In genomic region chr13:56209067-56209411, GRCm38 (mm10) we compare ENCODE assay signal across 11 mouse cellular contexts. TPM values are rescaled to one million over a fixed set of nuclear protein-coding genes. Genes with fewer than 3 reads are reported as not detected.
DNase-seq lines count a peak whose midpoint lies in the region; ATAC-seq lines count a peak whose summit lies in the region.
"Had no signal": no experiment of that assay in that cellular context is flagged by ENCODE, and none has a peak within 500 bp of the region (broad histone marks: within the 10 kb centered on the region; RNA-seq: fewer than 3 reads in every experiment).

No protein-coding gene starts in this region.

- peak overlapping the region; percentile 43 for H3K4me2 ChIP-seq in heart, embryonic 15.5 days
- peak overlapping the region; percentile 36 for H3K4me2 ChIP-seq in hindbrain, embryonic 11.5 days (replicated peaks; ENCODE audit: low read depth, low read length)
- H3K4me2 ChIP-seq in midbrain, embryonic 12.5 days (replicated peaks): peak overlapping the region; percentile 43

- H3K9ac ChIP-seq in heart, embryonic 15.5 days: no peak overlapping the region
- 0 out of 2 replicates have a peak overlapping the region, but pooled peaks have one; percentile 4 for H3K9ac ChIP-seq in hindbrain, embryonic 11.5 days (ENCODE audit: low read depth, low read length)
- no peak overlapping the region for H3K9ac ChIP-seq in midbrain, embryonic 12.5 days (replicated peaks)
- H3K9ac ChIP-seq: liver, embryonic 14.5 days had no signal

- no peak for ATAC-seq in heart, embryonic 15.5 days (replicated peaks; ENCODE audit: insufficient number of reproducible peaks, insufficient read depth, low FRiP score, low read depth)
- peak; percentile 36; the same call in 1 of the 2 replicates for ATAC-seq in hindbrain, embryonic 11.5 days (ENCODE audit: low FRiP score)
- ATAC-seq in midbrain, embryonic 12.5 days (ENCODE audit: low FRiP score, low read depth): no peak; the same call in 1 of the 2 replicates

- peaks cover 5% of the 10 kb centered on the region for H3K4me1 ChIP-seq in heart, embryonic 15.5 days (replicated peaks)
- peaks cover 30% of the 10 kb centered on the region for H3K4me1 ChIP-seq in embryonic facial prominence, embryonic 10.5 days
- peaks cover 8% of the 10 kb centered on the region; the same call in 1 of the 2 replicates for H3K4me1 ChIP-seq in hindbrain, embryonic 11.5 days (replicated peaks; ENCODE audit: control insufficient read depth, insufficient read depth, low read length)
- H3K4me1 ChIP-seq in midbrain, embryonic 12.5 days: peaks cover 20% of the 10 kb centered on the region

- no peak overlapping the region for H3K27ac ChIP-seq in heart, embryonic 15.5 days
- peak overlapping the region; percentile 87 for H3K27ac ChIP-seq in embryonic facial prominence, embryonic 10.5 days (replicated peaks)
- peak overlapping the region; percentile 19 for H3K27ac ChIP-seq in hindbrain, embryonic 11.5 days (ENCODE audit: low read depth, low read length)
- H3K27ac ChIP-seq in midbrain, embryonic 12.5 days (replicated peaks): peak overlapping the region; percentile 86
- H3K27ac ChIP-seq: liver, embryonic 14.5 days had no signal

- intact Hi-C loops in heart, postnatal 36 days (cut with DNase I): no loop called here

- 29% methylated on average over 8 of the region's 8 CpGs for WGBS in heart, embryonic 15.5 days
- WGBS in embryonic facial prominence, embryonic 10.5 days: 12% methylated on average over 8 of the region's 8 CpGs
- 3% methylated on average over 8 of the region's 8 CpGs for WGBS in hindbrain, embryonic 11.5 days
- WGBS in midbrain, embryonic 12.5 days: 7% methylated on average over 8 of the region's 8 CpGs

- H3K36me3 ChIP-seq in heart, embryonic 15.5 days: no peaks in the 10 kb centered on the region
- H3K36me3 ChIP-seq in embryonic facial prominence, embryonic 10.5 days (replicated peaks): no peaks in the 10 kb centered on the region
- no peaks in the 10 kb centered on the region for H3K36me3 ChIP-seq in hindbrain, embryonic 11.5 days (ENCODE audit: control insufficient read depth, insufficient read depth, low read length)
- H3K36me3 ChIP-seq in midbrain, embryonic 12.5 days: no peaks in the 10 kb centered on the region

- DNase-seq in heart, postnatal 36 days: no peak
- no peak for DNase-seq in embryonic facial prominence, embryonic 10.5 days (ENCODE audit: low spot score)
- no peak for DNase-seq in hindbrain, embryonic 11.5 days (ENCODE audit: low spot score)
- no peak for DNase-seq in urinary bladder, postnatal 14 days (ENCODE audit: low spot score)
- DNase-seq in cerebellum, postnatal 36 days: no peak
- DNase-seq in layer of hippocampus, adult 9-10 months (ENCODE audit: low spot score): no peak
- DNase-seq: cerebellum, adult 18-20 months; kidney, adult 11 months had no signal

- peaks cover 34% of the 10 kb centered on the region for H3K27me3 ChIP-seq in heart, embryonic 15.5 days
- peaks cover 82% of the 10 kb centered on the region for H3K27me3 ChIP-seq in embryonic facial prominence, embryonic 10.5 days (replicated peaks; ENCODE audit: low read depth, poor library complexity, severe bottlenecking)
- H3K27me3 ChIP-seq in hindbrain, embryonic 11.5 days (ENCODE audit: control insufficient read depth, insufficient read depth, low read length): peaks cover 23% of the 10 kb centered on the region
- H3K27me3 ChIP-seq in midbrain, embryonic 12.5 days: peaks cover 82% of the 10 kb centered on the region

- no peaks in the 10 kb centered on the region for H3K9me3 ChIP-seq in heart, embryonic 15.5 days (replicated peaks)
- H3K9me3 ChIP-seq in embryonic facial prominence, embryonic 10.5 days: peaks cover 7% of the 10 kb centered on the region; the same call in 1 of the 2 replicates
- no peaks in the 10 kb centered on the region for H3K9me3 ChIP-seq in hindbrain, embryonic 11.5 days (ENCODE audit: control insufficient read depth, low read length)
- peaks cover 11% of the 10 kb centered on the region for H3K9me3 ChIP-seq in midbrain, embryonic 12.5 days

- H3K4me3 ChIP-seq in heart, embryonic 15.5 days: no peak overlapping the region
- H3K4me3 ChIP-seq in embryonic facial prominence, embryonic 10.5 days: peak overlapping the region; percentile 50
- no peak overlapping the region for H3K4me3 ChIP-seq in hindbrain, embryonic 11.5 days (ENCODE audit: low read depth, low read length)
- H3K4me3 ChIP-seq in midbrain, embryonic 12.5 days: no peak overlapping the region

RNA-seq across cellular contexts. Expression of gene Tifab, which starts 30.4 kb away (rescaled TPM):
- 1.3 and 2.9 TPM in 2 replicates for polyA plus RNA-seq in heart, embryonic 15.5 days (2015; fragmentation: Nextera tagmentation; extraction: Ambion mirVana)
- total RNA-seq in heart, postnatal 36 days (2021): 1 to 10 TPM; 1.3 to 1.7 TPM
- polyA plus RNA-seq in embryonic facial prominence, embryonic 10.5 days (2016; fragmentation: Nextera tagmentation; extraction: Ambion mirVana): 1.3 and 1.5 TPM in 2 replicates
- polyA plus RNA-seq in hindbrain, embryonic 11.5 days (2014; fragmentation: Nextera tagmentation; extraction: Ambion mirVana): 0.45 and 0.71 TPM in 2 replicates
- polyA plus RNA-seq in midbrain, embryonic 12.5 days (2016; fragmentation: Nextera tagmentation; extraction: Ambion mirVana): 0.69 and 1.1 TPM in 2 replicates

RNA-seq across cellular contexts. Expression of gene Neurog1, which starts 42.9 kb away (rescaled TPM):
- not detected in 2 replicates for polyA plus RNA-seq in heart, embryonic 15.5 days (2015; fragmentation: Nextera tagmentation; extraction: Ambion mirVana)
- total RNA-seq in heart, postnatal 36 days (2021): not detected
- 11.2 and 15.5 TPM in 2 replicates for polyA plus RNA-seq in embryonic facial prominence, embryonic 10.5 days (2016; fragmentation: Nextera tagmentation; extraction: Ambion mirVana)
- polyA plus RNA-seq in hindbrain, embryonic 11.5 days (2014; fragmentation: Nextera tagmentation; extraction: Ambion mirVana): 30.6 and 37.4 TPM in 2 replicates
- polyA plus RNA-seq in midbrain, embryonic 12.5 days (2016; fragmentation: Nextera tagmentation; extraction: Ambion mirVana): 38.0 and 38.8 TPM in 2 replicates
- polyA plus RNA-seq: liver, embryonic 14.5 days had no signal

Comparison
In these comparisons a context has a peak if more than half of its experiments do, and no peak if none do; other contexts are left out.
1. RNA of gene Neurog1, which starts 42.9 kb away (polyA plus RNA-seq): 38.0 to 38.8 TPM in midbrain, embryonic 12.5 days, 30.6 to 37.4 TPM in hindbrain, embryonic 11.5 days and 11.2 to 15.5 TPM in embryonic facial prominence, embryonic 10.5 days; not detected in heart, embryonic 15.5 days; every median in the first group is over 10 times any median in the second.
2. Peak in every context shown above with its lines, with median percentiles within 50 percentile points of each other: H3K4me2 ChIP-seq.